Comparison of ENCODE assay signal across 8 mouse cellular contexts in genomic region chr19:55643288-55643901, GRCm38 (mm10).
DNase-seq lines count a peak whose midpoint lies in the region; ATAC-seq and TF ChIP-seq lines count a peak whose summit lies in the region.

No protein-coding gene starts in this region.

- 0 out of 2 replicates have a peak, but pooled peaks cover 6% of the 10 kb centered on the region for H3K9me3 ChIP-seq in embryonic facial prominence, embryonic 12.5 days
- no peaks in the 10 kb centered on the region for H3K9me3 ChIP-seq in heart, embryonic 10.5 days
- no peaks in the 10 kb centered on the region for H3K9me3 ChIP-seq in liver, embryonic 11.5 days (ENCODE audit: control insufficient read depth, low read length)

- no peaks in the 10 kb centered on the region for H3K79me2 ChIP-seq in C2C12 (ENCODE audit: control insufficient read depth, insufficient read depth)

- peak overlapping the region; percentile 47 for H3K4me2 ChIP-seq in embryonic facial prominence, embryonic 12.5 days (replicated peaks)
- peak overlapping the region; percentile 73 for H3K4me2 ChIP-seq in liver, embryonic 11.5 days

- H3K36me3 ChIP-seq in C2C12 (ENCODE audit: control insufficient read depth, insufficient read depth): no peaks in the 10 kb centered on the region
- no peaks in the 10 kb centered on the region for H3K36me3 ChIP-seq in embryonic facial prominence, embryonic 12.5 days
- no peaks in the 10 kb centered on the region for H3K36me3 ChIP-seq in heart, embryonic 10.5 days
- no peaks in the 10 kb centered on the region for H3K36me3 ChIP-seq in liver, embryonic 11.5 days (ENCODE audit: control insufficient read depth, insufficient read depth, low read length)

- H3K4me1 ChIP-seq in embryonic facial prominence, embryonic 12.5 days: peaks cover 20% of the 10 kb centered on the region
- peaks cover 23% of the 10 kb centered on the region for H3K4me1 ChIP-seq in heart, embryonic 10.5 days
- H3K4me1 ChIP-seq in liver, embryonic 11.5 days (replicated peaks; ENCODE audit: control insufficient read depth, insufficient read depth, low read length): 0 out of 2 replicates have a peak, but pooled peaks cover 3% of the 10 kb centered on the region

- H3K27me3 ChIP-seq in C2C12 (ENCODE audit: control insufficient read depth, insufficient read depth, insufficient read length): no peaks in the 10 kb centered on the region
- no peaks in the 10 kb centered on the region for H3K27me3 ChIP-seq in embryonic facial prominence, embryonic 12.5 days
- H3K27me3 ChIP-seq in heart, embryonic 10.5 days (ENCODE audit: insufficient read depth, poor library complexity, severe bottlenecking): peaks cover 9% of the 10 kb centered on the region; the same call in 1 of the 2 replicates
- peaks cover 4% of the 10 kb centered on the region; the same call in 1 of the 2 replicates for H3K27me3 ChIP-seq in liver, embryonic 11.5 days (replicated peaks; ENCODE audit: control insufficient read depth, insufficient read depth, low read length)

- peak overlapping the region; percentile 30; the same call in 1 of the 2 replicates for H3K27ac ChIP-seq in embryonic facial prominence, embryonic 12.5 days
- peak overlapping the region; percentile 89 for H3K27ac ChIP-seq in heart, embryonic 10.5 days
- no peak overlapping the region for H3K27ac ChIP-seq in liver, embryonic 11.5 days (ENCODE audit: low read depth, low read length)

- H3ac ChIP-seq in C2C12 (ENCODE audit: control insufficient read depth, insufficient read length, low read depth): peak overlapping the region; percentile 63

- no peak overlapping the region for H3K9ac ChIP-seq in embryonic facial prominence, embryonic 12.5 days
- 0 out of 2 replicates have a peak overlapping the region, but pooled peaks have one; percentile 27 for H3K9ac ChIP-seq in liver, embryonic 11.5 days (ENCODE audit: low read depth, low read length)

- TF ChIP-seq CTCF in C2C12 (IDR thresholded peaks at IDR 0.05; ENCODE audit: control insufficient read depth, insufficient read depth, insufficient read length): no peak

- no peaks in the 10 kb centered on the region for H3K79me3 ChIP-seq in C2C12 (ENCODE audit: low read depth)

- 9% methylated on average over 14 of the region's 14 CpGs for WGBS in embryonic facial prominence, embryonic 12.5 days
- WGBS in heart, embryonic 10.5 days: 8% methylated on average over 14 of the region's 14 CpGs
- 6% methylated on average over 14 of the region's 14 CpGs for WGBS in liver, embryonic 11.5 days

- DNase-seq in T-cell, adult 2 months (ENCODE audit: low spot score): peak; percentile 35
- no peak for DNase-seq in heart, embryonic 10.5 days (ENCODE audit: low spot score)
- peak; percentile 46 to 52 for DNase-seq in kidney, adult 8-10 months
- no peak for DNase-seq in liver, embryonic 11.5 days (ENCODE audit: low spot score)
- DNase-seq in monocyte, adult 2 months (ENCODE audit: low read depth in 1 of 2, low spot score in 2 of 2): peak; percentile 72 to 75
- DNase-seq in thymus, postnatal 25 days: peak; percentile 35

- H3K4me3 ChIP-seq in C2C12 (ENCODE audit: insufficient read depth, poor library complexity, severe bottlenecking): peak overlapping the region; percentile 24
- H3K4me3 ChIP-seq in embryonic facial prominence, embryonic 12.5 days: 0 out of 2 replicates have a peak overlapping the region, but pooled peaks have one; percentile 21
- peak overlapping the region; percentile 54 for H3K4me3 ChIP-seq in heart, embryonic 10.5 days
- peak overlapping the region; percentile 49 for H3K4me3 ChIP-seq in liver, embryonic 11.5 days (ENCODE audit: low read depth, low read length)

- ATAC-seq in embryonic facial prominence, embryonic 12.5 days (ENCODE audit: insufficient number of reproducible peaks, insufficient read depth, low FRiP score, low TSS enrichment): no peak
- peak; percentile 68; the same call in 1 of the 2 replicates for ATAC-seq in liver, embryonic 11.5 days (replicated peaks; ENCODE audit: low FRiP score)

TF ChIP-seq in C2C12, 6 proteins besides CTCF, POLR2A, EP300 and RAD21:
- TF ChIP-seq CEBPB (IDR thresholded peaks at IDR 0.05; ENCODE audit: low read depth) (no peak), MAX (IDR thresholded peaks at IDR 0.05) (no peak), FOSL1 (IDR thresholded peaks at IDR 0.05; ENCODE audit: insufficient read depth, low read length, poor library complexity, severe bottlenecking) (no peak), USF1 (IDR thresholded peaks at IDR 0.05; ENCODE audit: low read depth) (no peak), MYOD1 (IDR thresholded peaks at IDR 0.05; ENCODE audit: control insufficient read depth, insufficient read length, low read depth) (no peak), MYOG (IDR thresholded peaks at IDR 0.05; ENCODE audit: control insufficient read depth, extremely low read depth, insufficient read length) (no peak)
TF ChIP-seq in C2C12: peak in this region for 0.

Comparison
In these comparisons a context has a peak if more than half of its experiments do, and no peak if none do; other contexts are left out.
1. DNase-seq: peak in T-cell, adult 2 months (single experiment), kidney, adult 8-10 months (2 of 2), monocyte, adult 2 months (2 of 2) and thymus, postnatal 25 days (single experiment); none in heart, embryonic 10.5 days (single experiment) and liver, embryonic 11.5 days (single experiment).
2. Peak in every context shown above with its lines, with median percentiles within 50 percentile points of each other: H3K4me3 ChIP-seq.